Mouse (Mus musculus): ENCODE results near the gene Ube2q1. TPM values are rescaled to one million over a fixed set of nuclear protein-coding genes. Genes with fewer than 3 reads are reported as not detected.

Gene Ube2q1
- polyA plus RNA-seq, 1 experiment, result 49.1 TPM

DNA sequence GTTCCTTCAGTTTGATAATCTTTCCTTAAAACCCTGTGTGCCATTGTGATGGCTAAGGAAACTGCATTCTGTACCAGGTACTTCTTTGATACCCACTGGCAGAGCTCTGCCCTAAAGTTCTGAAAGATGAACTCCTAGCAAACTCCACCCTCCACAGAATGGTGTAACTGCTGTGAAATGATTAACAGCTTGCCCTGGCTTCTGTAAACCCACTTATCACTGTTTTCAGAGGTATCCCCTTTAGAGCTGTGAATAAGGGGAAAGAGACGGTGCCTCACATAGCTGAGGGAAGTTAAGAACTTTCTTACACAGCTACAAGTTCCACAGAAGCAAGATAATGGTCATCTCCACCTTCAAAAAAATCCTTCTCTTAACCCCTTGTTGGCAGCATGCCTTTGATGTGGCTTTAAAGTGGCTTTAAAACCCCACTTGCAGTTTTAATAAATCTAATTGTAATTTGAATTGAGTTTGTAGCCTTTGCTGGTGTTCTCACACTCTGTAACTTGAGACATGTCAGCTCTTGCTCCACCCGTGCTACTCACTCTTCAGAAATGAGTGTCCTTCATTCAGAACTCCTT lies 2.9 kb upstream of the Ube2q1 start:
- Histone ChIP-seq H3K36me3 (ENCODE audit: control insufficient read depth, insufficient read depth, low read length) (no peaks in the 10 kb centered on the region), H3K27me3 (ENCODE audit: control insufficient read depth, insufficient read depth, low read length) (no peaks in the 10 kb centered on the region), H3K4me3 (ENCODE audit: control insufficient read depth, insufficient read depth, low read length) (no peak overlapping the region), H3K27ac (ENCODE audit: control insufficient read depth, insufficient read depth, low read length) (no peak overlapping the region), H3K4me1 (replicated peaks; ENCODE audit: control insufficient read depth, insufficient read depth, low read length) (peaks cover 17% of the 10 kb centered on the region)
- no peak for DNase-seq
- TF ChIP-seq POLR2A (IDR thresholded peaks at IDR 0.05; ENCODE audit: control insufficient read depth, extremely low read depth, insufficient read depth, low read length, poor library complexity) (no peak), CTCF (IDR thresholded peaks at IDR 0.05; ENCODE audit: borderline replicate concordance, control insufficient read depth, extremely low read depth, insufficient read depth, low read length, poor library complexity) (no peak)
- WGBS, result 90% methylated on average over 2 of the region's 2 CpGs

DNA sequence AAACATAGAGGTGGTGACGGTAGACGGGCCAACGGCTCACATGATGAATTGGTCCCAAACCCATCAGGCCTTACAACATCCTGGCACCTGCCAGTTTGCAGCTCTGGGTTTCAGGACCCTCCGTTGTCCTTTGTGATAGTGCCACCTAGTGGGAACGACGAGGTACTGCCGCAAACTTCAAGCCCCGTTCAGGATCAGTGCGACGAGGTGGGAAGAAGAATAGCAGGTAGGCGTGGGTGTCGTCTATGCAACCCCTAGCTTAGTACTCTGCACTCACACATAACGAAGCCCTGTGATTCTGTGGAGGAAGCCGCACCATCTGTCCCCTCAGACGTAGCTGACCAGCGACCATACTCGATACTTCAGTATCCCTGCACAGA lies 838 bp upstream of the Ube2q1 start:
- H3K36me3 ChIP-seq (ENCODE audit: control insufficient read depth, insufficient read depth, low read length), result peaks cover 18% of the 10 kb centered on the region
- peak; percentile 88 for DNase-seq
- H3K4me3 ChIP-seq (ENCODE audit: control insufficient read depth, insufficient read depth, low read length), result peak overlapping the region; percentile 98
- no peak for TF ChIP-seq POLR2A (IDR thresholded peaks at IDR 0.05; ENCODE audit: control insufficient read depth, extremely low read depth, insufficient read depth, low read length, poor library complexity)
- TF ChIP-seq CTCF (IDR thresholded peaks at IDR 0.05; ENCODE audit: borderline replicate concordance, control insufficient read depth, extremely low read depth, insufficient read depth, low read length, poor library complexity), result peak; percentile 96
- H3K27me3 ChIP-seq (ENCODE audit: control insufficient read depth, insufficient read depth, low read length), result no peaks in the 10 kb centered on the region
- H3K27ac ChIP-seq (ENCODE audit: control insufficient read depth, insufficient read depth, low read length), result peak overlapping the region; percentile 79
- WGBS, result under 1% methylated on average over 17 of the region's 17 CpGs
- peaks cover 19% of the 10 kb centered on the region for H3K4me1 ChIP-seq (replicated peaks; ENCODE audit: control insufficient read depth, insufficient read depth, low read length)

DNA sequence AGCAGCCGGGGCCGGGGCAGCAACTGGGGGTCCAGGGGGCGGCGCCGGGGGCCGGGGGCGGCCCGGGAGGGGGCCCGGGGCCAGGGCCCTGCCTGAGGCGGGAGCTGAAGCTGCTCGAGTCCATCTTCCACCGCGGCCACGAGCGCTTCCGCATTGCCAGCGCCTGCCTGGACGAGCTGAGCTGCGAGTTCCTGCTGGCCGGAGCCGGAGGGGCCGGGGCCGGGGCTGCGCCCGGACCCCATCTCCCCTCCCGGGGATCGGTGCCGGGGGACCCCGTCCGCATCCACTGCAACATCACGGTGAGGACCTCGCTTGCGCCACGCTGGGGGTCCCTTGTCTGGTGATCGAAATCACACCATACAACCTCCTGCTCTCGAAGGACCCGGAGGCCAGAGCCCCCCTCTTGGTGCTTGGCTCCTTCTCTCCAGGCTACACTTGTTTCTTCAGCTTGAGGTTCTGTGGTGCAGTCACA lies 360 bp downstream of the Ube2q1 start:
- Histone ChIP-seq H3K27ac (ENCODE audit: control insufficient read depth, insufficient read depth, low read length) (peak overlapping the region; percentile 26; the same call in 1 of the 2 replicates), H3K27me3 (ENCODE audit: control insufficient read depth, insufficient read depth, low read length) (no peaks in the 10 kb centered on the region), H3K36me3 (ENCODE audit: control insufficient read depth, insufficient read depth, low read length) (peaks cover 28% of the 10 kb centered on the region), H3K4me3 (ENCODE audit: control insufficient read depth, insufficient read depth, low read length) (peak overlapping the region; percentile 98), H3K4me1 (replicated peaks; ENCODE audit: control insufficient read depth, insufficient read depth, low read length) (peaks cover 19% of the 10 kb centered on the region)
- TF ChIP-seq CTCF (IDR thresholded peaks at IDR 0.05; ENCODE audit: borderline replicate concordance, control insufficient read depth, extremely low read depth, insufficient read depth, low read length, poor library complexity), result 0 out of 2 replicates have a peak, but pooled peaks have one; percentile 10
- TF ChIP-seq POLR2A (IDR thresholded peaks at IDR 0.05; ENCODE audit: control insufficient read depth, extremely low read depth, insufficient read depth, low read length, poor library complexity), result no peak
- under 1% methylated on average over 29 of the region's 37 CpGs for WGBS
- peak; percentile 52 for DNase-seq

DNA sequence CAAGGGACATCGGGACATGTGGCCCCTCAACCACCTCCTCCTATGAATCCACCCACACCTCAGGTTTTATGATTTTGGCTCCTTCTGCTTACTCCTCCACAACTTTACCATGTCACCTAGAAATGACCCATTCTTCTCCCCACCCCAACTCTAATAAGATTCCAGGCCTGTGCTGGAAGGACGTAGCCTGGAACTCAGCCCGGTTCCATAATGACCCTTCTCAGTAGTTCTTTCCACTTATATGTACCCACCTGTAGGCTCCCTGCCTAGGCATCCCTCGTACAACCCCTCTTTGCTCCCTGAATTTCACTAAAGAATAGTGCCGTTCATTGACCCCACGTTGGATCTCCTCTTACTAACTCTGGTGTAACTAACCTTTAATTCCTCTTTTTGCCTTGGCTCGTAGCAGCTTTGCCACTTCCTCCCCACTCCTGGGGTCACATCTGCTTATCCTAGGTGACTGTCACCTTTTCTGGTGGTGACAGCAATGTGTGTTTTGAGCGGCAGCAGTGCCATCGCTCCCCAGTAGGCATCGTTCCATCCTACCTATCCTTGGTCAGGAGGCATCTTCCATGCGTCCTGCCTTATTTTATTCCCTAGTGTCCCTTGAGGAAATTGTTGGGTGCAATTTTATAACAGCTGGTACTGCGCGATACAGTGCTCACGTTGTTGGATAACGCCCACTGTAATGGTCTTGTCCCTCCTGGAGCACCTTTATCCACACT lies 982 bp downstream of the Ube2q1 start:
- no peak for TF ChIP-seq POLR2A (IDR thresholded peaks at IDR 0.05; ENCODE audit: control insufficient read depth, extremely low read depth, insufficient read depth, low read length, poor library complexity)
- no peak for TF ChIP-seq CTCF (IDR thresholded peaks at IDR 0.05; ENCODE audit: borderline replicate concordance, control insufficient read depth, extremely low read depth, insufficient read depth, low read length, poor library complexity)
- H3K27ac ChIP-seq (ENCODE audit: control insufficient read depth, insufficient read depth, low read length), result peak overlapping the region; percentile 26; the same call in 1 of the 2 replicates

DNA sequence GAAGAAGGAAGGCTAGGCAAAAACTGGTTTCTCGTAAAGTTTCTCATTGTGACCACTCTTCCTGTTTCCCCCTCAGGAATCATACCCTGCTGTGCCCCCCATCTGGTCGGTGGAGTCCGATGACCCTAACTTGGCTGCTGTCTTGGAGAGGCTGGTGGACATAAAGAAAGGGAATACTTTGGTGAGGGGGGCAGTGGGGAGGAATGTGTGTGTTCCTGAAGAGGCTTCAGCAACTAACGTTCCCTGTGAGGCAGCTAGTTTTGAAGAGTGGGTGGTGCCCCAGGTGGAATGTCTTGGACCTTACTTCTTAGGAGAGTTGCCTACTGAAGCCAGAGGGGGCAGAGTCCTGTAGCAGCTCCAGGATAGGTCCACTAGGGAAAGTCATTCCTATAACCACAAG lies 2.6 kb downstream of the Ube2q1 start:
- peaks cover 19% of the 10 kb centered on the region for H3K4me1 ChIP-seq (replicated peaks; ENCODE audit: control insufficient read depth, insufficient read depth, low read length)
- H3K36me3 ChIP-seq (ENCODE audit: control insufficient read depth, insufficient read depth, low read length), result peaks cover 50% of the 10 kb centered on the region
- H3K27ac ChIP-seq (ENCODE audit: control insufficient read depth, insufficient read depth, low read length), result no peak overlapping the region
- WGBS, result 87% methylated on average over 4 of the region's 4 CpGs
- no peak for TF ChIP-seq POLR2A (IDR thresholded peaks at IDR 0.05; ENCODE audit: control insufficient read depth, extremely low read depth, insufficient read depth, low read length, poor library complexity)
- no peak for TF ChIP-seq CTCF (IDR thresholded peaks at IDR 0.05; ENCODE audit: borderline replicate concordance, control insufficient read depth, extremely low read depth, insufficient read depth, low read length, poor library complexity)
- H3K27me3 ChIP-seq (ENCODE audit: control insufficient read depth, insufficient read depth, low read length), result no peaks in the 10 kb centered on the region
- no peak overlapping the region for H3K4me3 ChIP-seq (ENCODE audit: control insufficient read depth, insufficient read depth, low read length)
- no peak for DNase-seq

More for the DNA sequence above, 982 bp downstream of the Ube2q1 start:
- Histone ChIP-seq H3K4me1 (replicated peaks; ENCODE audit: control insufficient read depth, insufficient read depth, low read length) (peaks cover 19% of the 10 kb centered on the region), H3K27me3 (ENCODE audit: control insufficient read depth, insufficient read depth, low read length) (no peaks in the 10 kb centered on the region), H3K4me3 (ENCODE audit: control insufficient read depth, insufficient read depth, low read length) (peak overlapping the region; percentile 98), H3K36me3 (ENCODE audit: control insufficient read depth, insufficient read depth, low read length) (peaks cover 34% of the 10 kb centered on the region)
- peak; percentile 25 for DNase-seq
- WGBS, result 12% methylated on average over 15 of the region's 15 CpGs

DNA sequence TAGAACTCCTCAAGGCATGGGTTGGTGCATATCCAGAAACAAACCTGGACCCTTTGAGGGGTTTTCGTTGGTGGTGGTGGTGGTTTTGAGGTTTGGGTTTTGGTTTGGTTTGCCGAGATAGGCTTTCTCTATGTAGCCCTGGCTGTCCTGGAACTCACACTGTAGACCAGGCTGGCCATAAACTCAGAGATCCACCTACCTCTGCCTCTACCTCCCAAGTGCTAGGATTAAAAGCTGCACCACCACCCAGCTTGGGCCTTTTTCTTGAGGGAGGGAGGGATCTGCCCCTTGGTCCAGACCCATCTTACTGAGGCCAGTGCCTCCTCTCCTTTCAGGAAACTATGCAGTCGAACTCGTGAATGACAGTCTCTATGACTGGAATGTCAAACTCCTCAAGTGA lies 6.7 kb downstream of the Ube2q1 start:
- no peak for DNase-seq
- Histone ChIP-seq H3K27ac (ENCODE audit: control insufficient read depth, insufficient read depth, low read length) (no peak overlapping the region), H3K27me3 (ENCODE audit: control insufficient read depth, insufficient read depth, low read length) (no peaks in the 10 kb centered on the region), H3K4me3 (ENCODE audit: control insufficient read depth, insufficient read depth, low read length) (no peak overlapping the region), H3K36me3 (ENCODE audit: control insufficient read depth, insufficient read depth, low read length) (peaks cover 64% of the 10 kb centered on the region), H3K4me1 (replicated peaks; ENCODE audit: control insufficient read depth, insufficient read depth, low read length) (peaks cover 7% of the 10 kb centered on the region)
- 76% methylated on average over 4 of the region's 4 CpGs for WGBS
- no peak for TF ChIP-seq POLR2A (IDR thresholded peaks at IDR 0.05; ENCODE audit: control insufficient read depth, extremely low read depth, insufficient read depth, low read length, poor library complexity)
- no peak for TF ChIP-seq CTCF (IDR thresholded peaks at IDR 0.05; ENCODE audit: borderline replicate concordance, control insufficient read depth, extremely low read depth, insufficient read depth, low read length, poor library complexity)
